In genomic region chr5:135722121-135722520, GRCm38 (mm10) we compare ENCODE assay signal across 9 mouse cellular contexts. TPM values are rescaled to one million over a fixed set of nuclear protein-coding genes. Genes with fewer than 3 reads are reported as not detected.
DNase-seq lines count a peak whose midpoint lies in the region; ATAC-seq and TF ChIP-seq lines count a peak whose summit lies in the region.
"Had no signal": no experiment of that assay in that cellular context is flagged by ENCODE, and none has a peak within 500 bp of the region (broad histone marks: within the 10 kb centered on the region; RNA-seq: fewer than 3 reads in every experiment).

No protein-coding gene starts in this region.

- no peak overlapping the region for H3K4me2 ChIP-seq in kidney, embryonic 16.5 days (replicated peaks; ENCODE audit: low read depth, low read length)
- peak overlapping the region; percentile 33; the same call in 1 of the 2 replicates for H3K4me2 ChIP-seq in heart, postnatal 0 days (ENCODE audit: low read depth, low read length)

- TF ChIP-seq CTCF in kidney, adult 2 months (conservative IDR thresholded peaks at IDR 0.05; ENCODE audit: insufficient read depth, insufficient read length, low read depth, low read length): no peak
- no peak for TF ChIP-seq CTCF in heart, postnatal 0 days (IDR thresholded peaks at IDR 0.05; ENCODE audit: low read depth)

- DNase-seq in kidney, adult 2 months: peak; percentile 63
- DNase-seq in MN1 (ENCODE audit: low spot score): peak; percentile 91
- peak; percentile 71 for DNase-seq in heart, postnatal 0 days (ENCODE audit: low spot score)
- peak; percentile 60 for DNase-seq in ovary, postnatal 14 days (ENCODE audit: low spot score)
- no peak for DNase-seq in T-cell, adult 2 months (ENCODE audit: low spot score)
- DNase-seq in natural killer cell, adult 2 months (ENCODE audit: low spot score in 2 of 2): no peak

- no peaks in the 10 kb centered on the region for H3K9me3 ChIP-seq in kidney, embryonic 16.5 days (ENCODE audit: low read length)
- H3K9me3 ChIP-seq in heart, postnatal 0 days (replicated peaks; ENCODE audit: control insufficient read depth, low read length): no peaks in the 10 kb centered on the region

- peaks cover 38% of the 10 kb centered on the region for H3K4me1 ChIP-seq in kidney, adult 2 months (ENCODE audit: control insufficient read depth, insufficient read depth, low read length)
- H3K4me1 ChIP-seq in kidney, embryonic 16.5 days (ENCODE audit: insufficient read depth, low read length): peaks cover 30% of the 10 kb centered on the region
- H3K4me1 ChIP-seq in brown adipose tissue, adult 24 weeks (ENCODE audit: control insufficient read depth, insufficient read depth, insufficient read length, low read length): peaks cover 37% of the 10 kb centered on the region
- H3K4me1 ChIP-seq in heart, postnatal 0 days (ENCODE audit: control insufficient read depth, insufficient read depth): peaks cover 47% of the 10 kb centered on the region

- no peak overlapping the region for H3K27ac ChIP-seq in kidney, adult 2 months (ENCODE audit: insufficient read depth, low read depth, low read length)
- H3K27ac ChIP-seq in kidney, embryonic 16.5 days (ENCODE audit: low read length): no peak overlapping the region
- peak overlapping the region; percentile 58 for H3K27ac ChIP-seq in brown adipose tissue, adult 24 weeks (replicated peaks; ENCODE audit: low read depth, low read length)
- H3K27ac ChIP-seq in heart, postnatal 0 days (ENCODE audit: low read depth): peak overlapping the region; percentile 55; the same call in 1 of the 2 replicates
- H3K27ac ChIP-seq: macrophage had no signal

- no peak for TF ChIP-seq EP300 in heart, postnatal 0 days (IDR thresholded peaks at IDR 0.05; ENCODE audit: low read depth)

- no peak for ATAC-seq in kidney, embryonic 16.5 days (ENCODE audit: low FRiP score, low TSS enrichment)
- no peak for ATAC-seq in heart, postnatal 0 days (ENCODE audit: insufficient read depth, low read depth)

- H3K36me3 ChIP-seq in kidney, adult 2 months (ENCODE audit: control insufficient read depth, insufficient read depth, low read length): no peaks in the 10 kb centered on the region
- peaks cover 14% of the 10 kb centered on the region; the same call in 1 of the 2 replicates for H3K36me3 ChIP-seq in kidney, embryonic 16.5 days (ENCODE audit: insufficient read depth, low read length)
- peaks cover 5% of the 10 kb centered on the region for H3K36me3 ChIP-seq in heart, postnatal 0 days (replicated peaks; ENCODE audit: control insufficient read depth, insufficient read depth, low read length)

- 52% methylated on average over 11 of the region's 11 CpGs for WGBS in kidney, adult 2 months
- 84% methylated on average over 11 of the region's 11 CpGs for WGBS in kidney, embryonic 16.5 days
- WGBS in heart, postnatal 0 days: 25% methylated on average over 11 of the region's 11 CpGs

- H3K9ac ChIP-seq in kidney, embryonic 16.5 days (replicated peaks; ENCODE audit: low read length): no peak overlapping the region
- H3K9ac ChIP-seq in heart, postnatal 0 days (replicated peaks; ENCODE audit: low read depth, low read length): no peak overlapping the region

- H3K4me3 ChIP-seq in kidney, adult 2 months (ENCODE audit: insufficient read depth, low read depth, low read length): no peak overlapping the region
- no peak overlapping the region for H3K4me3 ChIP-seq in kidney, embryonic 16.5 days (ENCODE audit: low read length)
- no peak overlapping the region for H3K4me3 ChIP-seq in brown adipose tissue, adult 24 weeks (ENCODE audit: insufficient read depth, low read depth, low read length)
- H3K4me3 ChIP-seq in heart, postnatal 0 days (ENCODE audit: low read depth, low read length): no peak overlapping the region

- no peaks in the 10 kb centered on the region for H3K27me3 ChIP-seq in kidney, adult 2 months (replicated peaks; ENCODE audit: control insufficient read depth, insufficient read depth, low read length)
- H3K27me3 ChIP-seq in kidney, embryonic 16.5 days (ENCODE audit: insufficient read depth, low read length): no peaks in the 10 kb centered on the region
- H3K27me3 ChIP-seq in heart, postnatal 0 days (ENCODE audit: control insufficient read depth, insufficient read depth, low read length): no peaks in the 10 kb centered on the region

- no peak for TF ChIP-seq POLR2A in kidney, adult 2 months (IDR thresholded peaks at IDR 0.05; ENCODE audit: low read depth, low read length)

RNA-seq across cellular contexts. Expression of gene Tmem120a, which starts 22.1 kb away (rescaled TPM):
- polyA plus RNA-seq in kidney, adult 2 months (2012; rRNA removed): 91.3 and 96.7 TPM in 2 replicates
- polyA plus RNA-seq in kidney, embryonic 16.5 days (2015; fragmentation: Nextera tagmentation; extraction: Ambion mirVana): 74.7 and 75.4 TPM in 2 replicates
- polyA plus RNA-seq in brown adipose tissue, adult 24 weeks (2012; ENCODE audit: insufficient read depth, insufficient read length, missing spikeins): 131 and 304 TPM in 2 replicates
- 25.6 and 32.6 TPM in 2 replicates for total RNA-seq in heart, postnatal 0 days (2014; rRNA removed; ENCODE audit: low replicate concordance)
- 33.9 and 34.2 TPM in 2 replicates for polyA plus RNA-seq in heart, postnatal 0 days (2015; fragmentation: Nextera tagmentation; extraction: Ambion mirVana)

RNA-seq across cellular contexts. Expression of gene Por, which starts 52.3 kb away (rescaled TPM):
- 361 and 405 TPM in 2 replicates for polyA plus RNA-seq in kidney, adult 2 months (2012; rRNA removed)
- polyA plus RNA-seq in kidney, embryonic 16.5 days (2015; fragmentation: Nextera tagmentation; extraction: Ambion mirVana): 106 and 107 TPM in 2 replicates
- 138 and 156 TPM in 2 replicates for polyA plus RNA-seq in brown adipose tissue, adult 24 weeks (2012; ENCODE audit: insufficient read depth, insufficient read length, missing spikeins)
- total RNA-seq in heart, postnatal 0 days (2014; rRNA removed; ENCODE audit: low replicate concordance): 71.7 and 85.6 TPM in 2 replicates
- 44.9 and 45.0 TPM in 2 replicates for polyA plus RNA-seq in heart, postnatal 0 days (2015; fragmentation: Nextera tagmentation; extraction: Ambion mirVana)

RNA-seq across cellular contexts. Expression of gene Styxl1, which starts 56.1 kb away (rescaled TPM):
- 0.38 and 0.67 TPM in 2 replicates for polyA plus RNA-seq in kidney, adult 2 months (2012; rRNA removed)
- polyA plus RNA-seq in kidney, embryonic 16.5 days (2015; fragmentation: Nextera tagmentation; extraction: Ambion mirVana): 0.42 and 0.62 TPM in 2 replicates
- not detected in 2 replicates for polyA plus RNA-seq in brown adipose tissue, adult 24 weeks (2012; ENCODE audit: insufficient read depth, insufficient read length, missing spikeins)
- total RNA-seq in heart, postnatal 0 days (2014; rRNA removed; ENCODE audit: low replicate concordance): not detected in 2 replicates
- polyA plus RNA-seq in heart, postnatal 0 days (2015; fragmentation: Nextera tagmentation; extraction: Ambion mirVana): 0.18 and 0.42 TPM in 2 replicates
- polyA plus RNA-seq: macrophage had no signal

RNA-seq across cellular contexts. Expression of gene Mdh2, which starts 56.2 kb away (rescaled TPM):
- 1,141 and 1,152 TPM in 2 replicates for polyA plus RNA-seq in kidney, adult 2 months (2012; rRNA removed)
- polyA plus RNA-seq in kidney, embryonic 16.5 days (2015; fragmentation: Nextera tagmentation; extraction: Ambion mirVana): 690 and 691 TPM in 2 replicates
- 1,985 and 2,008 TPM in 2 replicates for polyA plus RNA-seq in brown adipose tissue, adult 24 weeks (2012; ENCODE audit: insufficient read depth, insufficient read length, missing spikeins)
- total RNA-seq in heart, postnatal 0 days (2014; rRNA removed; ENCODE audit: low replicate concordance): 389 and 420 TPM in 2 replicates
- 2,045 and 2,081 TPM in 2 replicates for polyA plus RNA-seq in heart, postnatal 0 days (2015; fragmentation: Nextera tagmentation; extraction: Ambion mirVana)

Comparison
In these comparisons a context has a peak if more than half of its experiments do, and no peak if none do; other contexts are left out.
1. DNase-seq: peak in kidney, adult 2 months (single experiment), MN1 (single experiment), heart, postnatal 0 days (single experiment) and ovary, postnatal 14 days (single experiment); none in T-cell, adult 2 months (single experiment) and natural killer cell, adult 2 months (0 of 2).
2. H3K27ac ChIP-seq: peak in brown adipose tissue, adult 24 weeks (single experiment) and heart, postnatal 0 days (single experiment); none in kidney, adult 2 months (single experiment) and kidney, embryonic 16.5 days (single experiment).